Mouse (Mus musculus): ENCODE data around the gene Adamts18. TPM values are rescaled to one million over a fixed set of nuclear protein-coding genes. Genes with fewer than 3 reads are reported as not detected.

The Adamts18 gene
- polyA plus RNA-seq, 1 experiment from 2014 or later = not detected

- TF ChIP-seq CTCF (IDR thresholded peaks at IDR 0.05; ENCODE audit: low read depth) (no peak), EP300 (IDR thresholded peaks at IDR 0.05; ENCODE audit: low read depth) (no peak)
- no peaks in the 10 kb centered on the region for H3K9me3 ChIP-seq (ENCODE audit: low read length)
- ATAC-seq = no peak
- no peaks in the 10 kb centered on the region for H3K36me3 ChIP-seq (replicated peaks; ENCODE audit: insufficient read depth, low read length)
- no peak overlapping the region for H3K9ac ChIP-seq (replicated peaks)
- WGBS (ENCODE audit: insufficient replicate concordance) = 79% methylated on average over 3 of the region's 3 CpGs
- no peak overlapping the region for H3K27ac ChIP-seq (ENCODE audit: low read depth)
- H3K4me3 ChIP-seq (ENCODE audit: low read depth, low read length) = no peak overlapping the region
- H3K4me1 ChIP-seq (ENCODE audit: insufficient read depth) = no peaks in the 10 kb centered on the region
- H3K4me2 ChIP-seq (ENCODE audit: low read depth, low read length) = no peak overlapping the region
- no peak for DNase-seq
- no peaks in the 10 kb centered on the region for H3K27me3 ChIP-seq (ENCODE audit: insufficient read depth, low read length)
Measured at GRCm38 (mm10) chr8:113783711-113784110, 64.8 kb downstream of the Adamts18 start.

- no peak overlapping the region for H3K4me3 ChIP-seq (ENCODE audit: low read depth, low read length)
- H3K9ac ChIP-seq (replicated peaks) = no peak overlapping the region
- WGBS (ENCODE audit: insufficient replicate concordance) = 49% methylated on average over 2 of the region's 2 CpGs
- no peak for TF ChIP-seq EP300 (IDR thresholded peaks at IDR 0.05; ENCODE audit: low read depth)
- no peak for TF ChIP-seq CTCF (IDR thresholded peaks at IDR 0.05; ENCODE audit: low read depth)
- H3K27me3 ChIP-seq (ENCODE audit: insufficient read depth, low read length) = no peaks in the 10 kb centered on the region
- no peaks in the 10 kb centered on the region for H3K9me3 ChIP-seq (ENCODE audit: low read length)
- H3K36me3 ChIP-seq (replicated peaks; ENCODE audit: insufficient read depth, low read length) = no peaks in the 10 kb centered on the region
- ATAC-seq (no peak), DNase-seq (no peak)
- H3K27ac ChIP-seq (ENCODE audit: low read depth) = no peak overlapping the region
- no peaks in the 10 kb centered on the region for H3K4me1 ChIP-seq (ENCODE audit: insufficient read depth)
- H3K4me2 ChIP-seq (ENCODE audit: low read depth, low read length) = no peak overlapping the region
Measured at GRCm38 (mm10) chr8:113781554-113781953, 67.0 kb downstream of the Adamts18 start.

DNA sequence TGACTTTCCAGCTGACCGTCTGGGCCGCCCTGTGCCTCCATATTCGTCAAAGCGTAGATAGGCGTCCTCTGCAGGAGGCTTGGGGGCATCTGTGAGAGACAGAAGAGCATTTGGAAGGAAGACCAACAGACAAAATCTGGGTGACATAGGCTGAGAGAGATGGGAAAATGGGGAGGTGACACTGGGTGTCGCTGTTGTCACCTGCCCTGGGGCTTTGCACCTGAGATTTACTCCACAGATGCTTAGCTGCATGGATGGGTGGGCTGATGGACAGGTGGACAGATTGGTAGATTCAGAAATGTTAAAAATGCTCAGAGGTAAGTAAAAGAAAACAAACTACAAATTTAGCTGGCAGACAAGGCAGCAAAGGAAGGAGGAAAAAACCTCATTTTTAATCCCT, 73.2 kb downstream of the Adamts18 start:
- Histone ChIP-seq H3K27ac (ENCODE audit: low read depth) (no peak overlapping the region), H3K27me3 (ENCODE audit: insufficient read depth, low read length) (no peaks in the 10 kb centered on the region), H3K9ac (replicated peaks) (no peak overlapping the region), H3K4me3 (ENCODE audit: low read depth, low read length) (no peak overlapping the region), H3K4me1 (ENCODE audit: insufficient read depth) (no peaks in the 10 kb centered on the region), H3K36me3 (replicated peaks; ENCODE audit: insufficient read depth, low read length) (no peaks in the 10 kb centered on the region), H3K4me2 (ENCODE audit: low read depth, low read length) (no peak overlapping the region), H3K9me3 (ENCODE audit: low read length) (no peaks in the 10 kb centered on the region)
- ATAC-seq (no peak), DNase-seq (no peak)
- WGBS (ENCODE audit: insufficient replicate concordance) = 68% methylated on average over 6 of the region's 6 CpGs
- no peak for TF ChIP-seq EP300 (IDR thresholded peaks at IDR 0.05; ENCODE audit: low read depth)
- TF ChIP-seq CTCF (IDR thresholded peaks at IDR 0.05; ENCODE audit: low read depth) = no peak

DNA sequence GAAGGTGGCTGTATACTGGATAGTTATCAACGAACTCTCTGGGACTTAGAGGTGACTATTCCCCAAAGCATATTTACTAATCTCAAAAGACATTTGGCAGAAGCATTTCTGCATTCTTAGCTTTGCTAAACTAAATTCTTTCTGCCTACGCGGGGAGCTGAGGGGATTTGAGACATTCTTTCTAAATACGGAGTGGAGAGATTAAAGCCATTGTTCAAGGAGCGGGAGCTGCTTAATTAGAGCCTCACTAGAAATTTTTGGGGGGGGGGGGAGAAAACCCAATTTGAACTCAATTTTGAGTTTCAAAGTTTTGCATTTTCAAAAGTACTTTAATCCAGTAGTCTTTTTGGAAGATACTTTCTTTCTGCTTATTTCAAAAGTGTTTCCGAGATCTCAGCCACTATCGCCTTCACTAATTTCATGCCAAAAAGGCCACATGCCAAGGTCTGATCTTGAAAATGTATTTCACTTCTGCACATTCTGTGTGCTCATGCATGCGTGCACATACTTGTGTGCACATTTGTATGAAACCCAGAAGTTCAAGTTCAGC, 79.6 kb downstream of the Adamts18 start:
- 67% methylated on average over 8 of the region's 8 CpGs for WGBS (ENCODE audit: insufficient replicate concordance)
- no peak for TF ChIP-seq CTCF (IDR thresholded peaks at IDR 0.05; ENCODE audit: low read depth)
- TF ChIP-seq EP300 (IDR thresholded peaks at IDR 0.05; ENCODE audit: low read depth) = no peak
- no peak overlapping the region for H3K4me2 ChIP-seq (ENCODE audit: low read depth, low read length)
- DNase-seq (no peak), ATAC-seq (no peak)
- no peaks in the 10 kb centered on the region for H3K27me3 ChIP-seq (ENCODE audit: insufficient read depth, low read length)
- no peaks in the 10 kb centered on the region for H3K9me3 ChIP-seq (ENCODE audit: low read length)
- H3K4me1 ChIP-seq (ENCODE audit: insufficient read depth) = no peaks in the 10 kb centered on the region
- H3K36me3 ChIP-seq (replicated peaks; ENCODE audit: insufficient read depth, low read length) = no peaks in the 10 kb centered on the region
- no peak overlapping the region for H3K4me3 ChIP-seq (ENCODE audit: low read depth, low read length)
- no peak overlapping the region for H3K27ac ChIP-seq (ENCODE audit: low read depth)
- no peak overlapping the region for H3K9ac ChIP-seq (replicated peaks)

DNA sequence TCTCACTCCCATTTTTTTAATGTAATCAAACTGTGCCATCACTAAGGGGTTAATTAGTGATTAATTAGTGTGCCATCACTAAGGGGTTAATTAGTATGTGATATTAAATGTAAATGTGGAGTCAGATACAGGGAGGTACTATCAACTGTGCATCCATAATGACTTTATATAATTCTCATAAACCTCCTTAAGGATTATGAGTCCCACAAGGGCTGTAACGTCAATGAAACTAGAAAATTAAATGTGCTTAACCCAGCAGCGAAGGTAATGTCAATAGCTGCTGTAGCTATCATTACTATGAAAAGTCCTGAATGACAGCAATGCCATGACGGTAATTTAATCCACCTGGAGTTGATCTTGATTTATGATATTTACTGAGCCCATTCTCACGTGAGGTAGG, 83.4 kb downstream of the Adamts18 start:
- no peak overlapping the region for H3K9ac ChIP-seq (replicated peaks)
- H3K4me2 ChIP-seq (ENCODE audit: low read depth, low read length) = no peak overlapping the region
- no peak overlapping the region for H3K27ac ChIP-seq (ENCODE audit: low read depth)
- H3K27me3 ChIP-seq (ENCODE audit: insufficient read depth, low read length) = no peaks in the 10 kb centered on the region
- no peak for TF ChIP-seq CTCF (IDR thresholded peaks at IDR 0.05; ENCODE audit: low read depth)
- no peak for TF ChIP-seq EP300 (IDR thresholded peaks at IDR 0.05; ENCODE audit: low read depth)
- DNase-seq (no peak), ATAC-seq (no peak)
- no peak overlapping the region for H3K4me3 ChIP-seq (ENCODE audit: low read depth, low read length)
- no peaks in the 10 kb centered on the region for H3K36me3 ChIP-seq (replicated peaks; ENCODE audit: insufficient read depth, low read length)
- H3K9me3 ChIP-seq (ENCODE audit: low read length) = no peaks in the 10 kb centered on the region
- no peaks in the 10 kb centered on the region for H3K4me1 ChIP-seq (ENCODE audit: insufficient read depth)
- 76% methylated on average over 4 of the region's 4 CpGs for WGBS (ENCODE audit: insufficient replicate concordance)

DNA sequence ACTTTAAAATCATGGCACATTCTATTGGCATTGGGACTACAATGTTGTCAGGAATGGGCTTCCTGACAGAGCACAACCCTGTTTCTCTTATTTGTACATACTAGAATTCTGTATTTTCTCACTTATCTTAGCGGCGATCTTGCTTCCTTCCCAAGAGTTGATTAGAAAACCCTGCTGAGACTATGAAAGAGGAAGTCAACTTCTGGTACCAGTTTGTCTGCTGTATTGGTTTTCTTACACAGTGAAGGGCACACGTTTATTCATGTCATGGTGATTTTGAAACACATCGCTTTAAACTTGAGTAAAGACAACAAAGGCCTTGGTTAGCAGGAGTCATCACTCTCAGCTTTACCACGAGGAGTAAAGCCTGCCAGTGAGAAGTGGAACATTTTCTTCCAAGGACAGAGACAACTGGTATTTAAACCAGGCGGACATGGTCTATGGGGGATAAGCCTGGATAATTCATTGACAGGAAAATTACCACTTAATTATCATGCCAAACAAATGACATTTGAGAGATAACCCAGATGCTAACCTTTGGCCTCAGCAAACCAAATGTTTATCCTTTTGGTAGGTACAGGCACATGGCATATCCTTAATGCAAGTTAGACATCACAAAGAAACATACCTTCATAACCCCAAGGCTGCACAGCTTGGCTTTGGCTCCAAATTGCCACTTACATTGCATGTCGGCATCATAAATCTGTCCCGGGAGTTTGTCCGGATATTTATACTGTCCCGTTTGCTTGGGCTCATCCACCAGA, 84.8 kb downstream of the Adamts18 start:
- Histone ChIP-seq H3K9ac (replicated peaks) (no peak overlapping the region), H3K4me3 (ENCODE audit: low read depth, low read length) (no peak overlapping the region), H3K27me3 (ENCODE audit: insufficient read depth, low read length) (no peaks in the 10 kb centered on the region), H3K4me1 (ENCODE audit: insufficient read depth) (no peaks in the 10 kb centered on the region), H3K27ac (ENCODE audit: low read depth) (no peak overlapping the region), H3K36me3 (replicated peaks; ENCODE audit: insufficient read depth, low read length) (no peaks in the 10 kb centered on the region), H3K9me3 (ENCODE audit: low read length) (no peaks in the 10 kb centered on the region), H3K4me2 (ENCODE audit: low read depth, low read length) (no peak overlapping the region)
- no peak for DNase-seq
- WGBS (ENCODE audit: insufficient replicate concordance) = 53% methylated on average over 10 of the region's 10 CpGs
- TF ChIP-seq CTCF (IDR thresholded peaks at IDR 0.05; ENCODE audit: low read depth) (no peak), EP300 (IDR thresholded peaks at IDR 0.05; ENCODE audit: low read depth) (no peak)
- no peak for ATAC-seq
